Mouse (Mus musculus) megakaryocyte progenitor cell, adult 5-6 weeks (primary cell): Measurements from ENCODE around the gene Ppp1r16b. TPM values are rescaled to one million over a fixed set of nuclear protein-coding genes. Genes with fewer than 3 reads are reported as not detected.

Experiments used
- ATAC-seq: replicated peaks from 2 replicates; pipeline ENCODE4 v1.8.0; 2016; ENCODE audit warnings: mild to moderate bottlenecking, moderate TSS enrichment, inconsistent platforms; ENCODE audit not compliant: poor library complexity
- total RNA-seq, 2 experiments: library from RNA; stranded (forward) in 1 of 2; stranded (reverse) in 1 of 2; fragments of 157-497, 149-512 nt in 1 of 2; fragments of 200-1000 nt in 1 of 2; gene quantifications; 2 replicates each; pipeline versions ENCODE4 v1.2.3 to v1.2.4; 2015 to 2017

The Ppp1r16b gene
- total RNA-seq, 2 experiments from 2014 or later, result 0.08 to 0.30 TPM

- 0 out of 2 replicates have a peak, but pooled peaks have one; percentile 2 for ATAC-seq
These were observed 22.6 kb downstream of the Ppp1r16b start for GRCm38 (mm10) chr2:158687804-158688241.

GRCm38 (mm10) chr2:158689060-158689459, 23.9 kb downstream of the Ppp1r16b start:
- ATAC-seq, result peak; percentile 60

- no peak for ATAC-seq
These were observed 24.4 kb downstream of the Ppp1r16b start for GRCm38 (mm10) chr2:158689640-158690039.

- peak; percentile 62 for ATAC-seq
These were observed 24.9 kb downstream of the Ppp1r16b start for GRCm38 (mm10) chr2:158690116-158690515.

- no peak for ATAC-seq
These were observed 27.0 kb downstream of the Ppp1r16b start for GRCm38 (mm10) chr2:158692191-158692590.

GRCm38 (mm10) chr2:158695811-158696210, 30.6 kb downstream of the Ppp1r16b start:
- no peak for ATAC-seq

GRCm38 (mm10) chr2:158696451-158696850, 31.3 kb downstream of the Ppp1r16b start:
- ATAC-seq, result no peak

GRCm38 (mm10) chr2:158699908-158700307, 34.7 kb downstream of the Ppp1r16b start:
- ATAC-seq, result no peak

GRCm38 (mm10) chr2:158700535-158701256, 35.5 kb downstream of the Ppp1r16b start:
- ATAC-seq, result no peak

GRCm38 (mm10) chr2:158701505-158701904, 36.3 kb downstream of the Ppp1r16b start:
- ATAC-seq, result no peak

GRCm38 (mm10) chr2:158702176-158702575, 37.0 kb downstream of the Ppp1r16b start:
- ATAC-seq, result no peak

GRCm38 (mm10) chr2:158704720-158705119, 39.5 kb downstream of the Ppp1r16b start:
- ATAC-seq, result no peak

- ATAC-seq, result no peak
These were observed 40.3 kb downstream of the Ppp1r16b start for GRCm38 (mm10) chr2:158705529-158705928.

GRCm38 (mm10) chr2:158706704-158707408, 41.7 kb downstream of the Ppp1r16b start:
- ATAC-seq, result peak; percentile 44; the same call in 1 of the 2 replicates

GRCm38 (mm10) chr2:158708121-158708520, 42.9 kb downstream of the Ppp1r16b start:
- no peak for ATAC-seq

GRCm38 (mm10) chr2:158711929-158712751, 46.9 kb downstream of the Ppp1r16b start:
- ATAC-seq, result no peak

GRCm38 (mm10) chr2:158714826-158715225, 49.6 kb downstream of the Ppp1r16b start:
- ATAC-seq, result no peak

- ATAC-seq, result 0 out of 2 replicates have a peak, but pooled peaks have one; percentile 29
These were observed 50.9 kb downstream of the Ppp1r16b start for GRCm38 (mm10) chr2:158716066-158716465.

- ATAC-seq, result no peak
These were observed 52.6 kb downstream of the Ppp1r16b start for GRCm38 (mm10) chr2:158717551-158718418.
